ENCODE assay signal across 7 mouse cellular contexts in the genomic region with DNA sequence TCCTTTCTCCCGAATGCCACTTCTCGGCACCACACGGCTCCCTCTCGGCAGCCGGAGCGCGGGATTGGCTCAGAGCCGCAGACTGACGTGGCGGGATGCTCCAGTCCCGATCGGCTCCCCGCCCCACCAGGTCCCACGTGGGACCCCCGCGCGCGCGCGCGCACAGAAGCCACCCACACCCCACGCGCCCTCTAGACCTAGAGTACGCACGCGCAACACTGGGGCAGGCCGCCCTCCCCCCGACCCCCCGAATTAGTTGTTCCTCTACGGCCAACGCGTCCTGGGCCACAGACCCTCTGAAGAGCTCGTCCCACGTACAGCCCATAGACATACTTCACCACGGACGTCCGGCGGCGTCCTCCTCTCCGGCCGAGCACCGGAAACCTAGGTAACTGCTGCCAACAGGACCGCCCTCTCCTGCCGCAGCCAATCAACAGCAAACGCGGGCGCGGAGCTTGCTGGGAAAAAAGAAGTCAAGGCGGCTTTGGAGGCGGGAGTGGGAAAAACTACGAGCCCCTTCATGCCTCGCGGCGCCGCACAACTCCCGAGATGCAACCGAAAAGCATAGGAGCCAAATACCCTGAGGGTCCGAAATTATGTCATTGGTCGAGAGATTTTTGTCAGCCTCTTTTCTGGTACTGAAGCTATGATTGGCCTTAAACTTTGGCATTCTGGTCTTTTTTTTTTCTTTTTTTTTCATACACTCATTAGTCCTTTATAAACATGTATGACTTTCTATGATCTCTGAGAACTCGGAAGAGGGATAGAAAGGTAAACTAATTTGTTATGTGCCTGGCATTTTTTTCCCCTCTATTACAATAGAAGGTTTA. TPM values are rescaled to one million over a fixed set of nuclear protein-coding genes. Genes with fewer than 3 reads are reported as not detected.
DNase-seq lines count a peak whose midpoint lies in the region; ATAC-seq lines count a peak whose summit lies in the region.

Gene Txlna, minus strand, starts transcription at position 428 of the 830 bp plus-strand sequence.

- WGBS in intestine, embryonic 16.5 days: under 1% methylated on average over 60 of the region's 60 CpGs
- under 1% methylated on average over 59 of the region's 60 CpGs for WGBS in midbrain, embryonic 11.5 days

- peaks cover 13% of the 10 kb centered on the region for H3K4me1 ChIP-seq in intestine, embryonic 16.5 days (ENCODE audit: control insufficient read depth, insufficient read depth, low read length)
- H3K4me1 ChIP-seq in midbrain, embryonic 11.5 days (ENCODE audit: control insufficient read depth, insufficient read depth, low read length): peaks cover 12% of the 10 kb centered on the region

- peak; percentile 96 for ATAC-seq in intestine, embryonic 16.5 days
- peak; percentile 97 for ATAC-seq in midbrain, embryonic 11.5 days (ENCODE audit: low FRiP score)

- H3K4me3 ChIP-seq in intestine, embryonic 16.5 days (ENCODE audit: low read length): peak within 1 kb of the TSS; percentile 62
- H3K4me3 ChIP-seq in midbrain, embryonic 11.5 days (ENCODE audit: low read depth, low read length): peak within 1 kb of the TSS; percentile 66

- H3K9me3 ChIP-seq in intestine, embryonic 16.5 days (ENCODE audit: control insufficient read depth, low read length): no peaks in the 10 kb centered on the region
- no peaks in the 10 kb centered on the region for H3K9me3 ChIP-seq in midbrain, embryonic 11.5 days (ENCODE audit: control insufficient read depth, low read length)

- H3K4me2 ChIP-seq in intestine, embryonic 16.5 days (ENCODE audit: low read depth, low read length): peak within 1 kb of the TSS; percentile 68
- H3K4me2 ChIP-seq in midbrain, embryonic 11.5 days: peak within 1 kb of the TSS; percentile 99

- H3K27me3 ChIP-seq in intestine, embryonic 16.5 days (replicated peaks; ENCODE audit: control insufficient read depth, insufficient read depth, low read length): no peaks in the 10 kb centered on the region
- H3K27me3 ChIP-seq in midbrain, embryonic 11.5 days (ENCODE audit: control insufficient read depth, insufficient read depth, low read length): no peaks in the 10 kb centered on the region

- H3K27ac ChIP-seq in intestine, embryonic 16.5 days (ENCODE audit: low read length): peak within 1 kb of the TSS; percentile 92
- peak within 1 kb of the TSS; percentile 83 for H3K27ac ChIP-seq in midbrain, embryonic 11.5 days (ENCODE audit: low read depth, low read length)

- H3K9ac ChIP-seq in intestine, embryonic 16.5 days (ENCODE audit: low read depth, low read length): peak within 1 kb of the TSS; percentile 81
- H3K9ac ChIP-seq in midbrain, embryonic 11.5 days (ENCODE audit: low read length): peak within 1 kb of the TSS; percentile 90

- intact Hi-C loops in left cerebral cortex, postnatal 36 days (cut with DNase I): loop anchor here (2.0 to 5.0 kb wide), 2 partner anchors 16 to 51 kb away; no protein-coding TSS in a partner anchor

- H3K36me3 ChIP-seq in intestine, embryonic 16.5 days (ENCODE audit: control insufficient read depth, insufficient read depth, low read length): peaks cover 15% of the 10 kb centered on the region
- H3K36me3 ChIP-seq in midbrain, embryonic 11.5 days (ENCODE audit: control insufficient read depth, insufficient read depth, low read length): peaks cover 20% of the 10 kb centered on the region

- DNase-seq in adrenal gland, adult 8-10 months: peak; percentile 96
- DNase-seq in embryo, embryonic 9.5 days (ENCODE audit: extremely low spot score): peak; percentile 95
- peak; percentile 92 to 97 for DNase-seq in gastrocnemius, postnatal 4 days (ENCODE audit: low spot score in 2 of 2)
- peak; percentile 97 to 98 for DNase-seq in left cerebral cortex, postnatal 36 days (ENCODE audit: low spot score in 2 of 2)
- DNase-seq in midbrain, embryonic 11.5 days (ENCODE audit: low spot score, missing footprints): peak; percentile 99
- peak; percentile 94 for DNase-seq in skeletal muscle tissue, adult 2 months (ENCODE audit: low read depth, low spot score)

RNA-seq across cellular contexts. Expression of gene Txlna, which starts in this region (rescaled TPM):
- total RNA-seq in adrenal gland, adult 8-10 months (2022): 10 to 100 TPM; 65.9 to 84.3 (median 74.4) TPM
- 10 to 100 TPM; 53.7 to 56.0 TPM for total RNA-seq in gastrocnemius, postnatal 4 days (2021)
- 54.9 and 55.7 TPM in 2 replicates for polyA plus RNA-seq in intestine, embryonic 16.5 days (2015; fragmentation: Nextera tagmentation; extraction: Ambion mirVana)
- 10 to 100 TPM; 40.2 to 45.3 TPM for total RNA-seq in left cerebral cortex, postnatal 36 days (2021)
- polyA plus RNA-seq in midbrain, embryonic 11.5 days (2014; fragmentation: Nextera tagmentation; extraction: Ambion mirVana): 89.6 and 101 TPM in 2 replicates

Comparison
In these comparisons a context has a peak if more than half of its experiments do, and no peak if none do; other contexts are left out.
1. Peak in every context shown above with its lines: DNase-seq, ATAC-seq, H3K4me3 ChIP-seq and H3K27ac ChIP-seq.